Mouse (Mus musculus): ENCODE measurements at regions not wholly inside any gene's neighbourhood (a gene's known extent, or its start where the extent isn't known, plus 50 kb on each side); places are given as distances from the start of the nearest gene placed in this dataset.
"Not testable (repeated sequence)": the region's sequence is repeated elsewhere in the genome, so short reads cannot be mapped to it uniquely, and the experiment has no call there.

GRCm38 (mm10) chr12:23216521-23216920 is 563.5 kb downstream of the Gm10330 start:
- not testable (repeated sequence) for DNase-seq (ENCODE audit: low spot score in 2 of 2)

GRCm38 (mm10) chr12:23189546-23189945 is 590.5 kb downstream of the Gm10330 start:
- DNase-seq (ENCODE audit: low spot score in 2 of 2): peak; percentile 12 to 14

GRCm38 (mm10) chr12:23189110-23189509 is 591.0 kb downstream of the Gm10330 start:
- peak in 1 of 2 experiments; percentile 5 for DNase-seq (ENCODE audit: low spot score in 2 of 2)
